Mouse (Mus musculus): ENCODE measurements at regions not wholly inside any gene's neighbourhood (a gene's known extent, or its start where the extent isn't known, plus 50 kb on each side); places are given as distances from the start of the nearest gene placed in this dataset.
A peak's percentile ranks its signal among the peaks of the same experiment; 100 is the strongest.

GRCm38 (mm10) chrX:122744496-122744895 is 285.0 kb downstream of the Gm17521 start:
- H3K36me3 ChIP-seq (ENCODE audit: control insufficient read depth, insufficient read depth, low read length, poor library complexity, severe bottlenecking) = no peaks in the 10 kb centered on the region
- no peak overlapping the region for H3K27ac ChIP-seq (ENCODE audit: insufficient read depth, low read depth, low read length, poor library complexity, severe bottlenecking)
- no peaks in the 10 kb centered on the region for H3K9me3 ChIP-seq (ENCODE audit: control insufficient read depth, insufficient read depth, low read depth, low read length)
- H3K4me1 ChIP-seq (ENCODE audit: control insufficient read depth in 2 of 2, insufficient read depth in 2 of 2, low read length in 2 of 2, poor library complexity in 1 of 2) = no peaks in the 10 kb centered on the region
- H3K9ac ChIP-seq (ENCODE audit: insufficient read depth, low read depth, low read length, poor library complexity, severe bottlenecking) = no peak overlapping the region
- in situ Hi-C loops (cut with MboI; ENCODE audit: low sequenced_read_pairs in 2 of 2, unreplicated experiment in 2 of 2) = no loop called here
- H3K4me3 ChIP-seq (ENCODE audit: insufficient read depth in 1 of 2, low read depth in 1 of 2, low read length in 2 of 2, poor library complexity in 1 of 2, severe bottlenecking in 1 of 2) = no peak overlapping the region
- no peak for TF ChIP-seq CHD2 (IDR thresholded peaks at IDR 0.05; ENCODE audit: low read depth, low read length)
- no peak for TF ChIP-seq MAFK (IDR thresholded peaks at IDR 0.05; ENCODE audit: insufficient read depth, low read depth, low read length)
- TF ChIP-seq ZC3H11A (IDR thresholded peaks at IDR 0.05; ENCODE audit: borderline replicate concordance, low read depth, low read length) = no peak
- TF ChIP-seq ZNF384 (IDR thresholded peaks at IDR 0.05; ENCODE audit: low read depth, low read length) = no peak
- TF ChIP-seq HCFC1 (IDR thresholded peaks at IDR 0.05; ENCODE audit: borderline replicate concordance, insufficient read depth, low read length) = no peak
- no peak for DNase-seq (ENCODE audit: low read depth, low spot score)

GRCm38 (mm10) chrX:122719949-122720348 is 309.5 kb downstream of the Gm17521 start:
- peak; percentile 6 for DNase-seq (ENCODE audit: low read depth, low spot score)
- Histone ChIP-seq H3K27ac (ENCODE audit: insufficient read depth, low read depth, low read length, poor library complexity, severe bottlenecking) (no peak overlapping the region), H3K9me3 (ENCODE audit: control insufficient read depth, insufficient read depth, low read depth, low read length) (no peaks in the 10 kb centered on the region), H3K9ac (ENCODE audit: insufficient read depth, low read depth, low read length, poor library complexity, severe bottlenecking) (no peak overlapping the region), H3K36me3 (ENCODE audit: control insufficient read depth, insufficient read depth, low read length, poor library complexity, severe bottlenecking) (no peaks in the 10 kb centered on the region), H3K4me1 (ENCODE audit: control insufficient read depth in 2 of 2, insufficient read depth in 2 of 2, low read length in 2 of 2, poor library complexity in 1 of 2) (no peaks in the 10 kb centered on the region), H3K4me3 (ENCODE audit: insufficient read depth in 1 of 2, low read depth in 1 of 2, low read length in 2 of 2, poor library complexity in 1 of 2, severe bottlenecking in 1 of 2) (no peak overlapping the region)
- TF ChIP-seq MAFK (IDR thresholded peaks at IDR 0.05; ENCODE audit: insufficient read depth, low read depth, low read length) (no peak), HCFC1 (IDR thresholded peaks at IDR 0.05; ENCODE audit: borderline replicate concordance, insufficient read depth, low read length) (no peak), CHD2 (IDR thresholded peaks at IDR 0.05; ENCODE audit: low read depth, low read length) (no peak), ZC3H11A (IDR thresholded peaks at IDR 0.05; ENCODE audit: borderline replicate concordance, low read depth, low read length) (no peak), ZNF384 (IDR thresholded peaks at IDR 0.05; ENCODE audit: low read depth, low read length) (no peak)
- in situ Hi-C loops (cut with MboI; ENCODE audit: low sequenced_read_pairs in 2 of 2, unreplicated experiment in 2 of 2) = no loop called here
